Mouse (Mus musculus) lung, adult 2 months (tissue): ENCODE results near the gene Pitpnm1.

ENCODE experiments used
- CTCF ChIP-seq: fragments of 200-500 bp; IDR thresholded peaks from 2 replicates; pipeline ENCODE4 v1.5.1; 2011; ENCODE audit warnings: mild to moderate bottlenecking, low read length, control low read depth; ENCODE audit not compliant: insufficient read depth
- POLR2A ChIP-seq: fragments of 200-500 bp; IDR thresholded peaks from 2 replicates; pipeline ENCODE4 v1.6.1; 2011; ENCODE audit warnings: low read depth, mild to moderate bottlenecking, control low read depth, low read length, borderline replicate concordance; ENCODE audit errors: extremely low read depth

DNA sequence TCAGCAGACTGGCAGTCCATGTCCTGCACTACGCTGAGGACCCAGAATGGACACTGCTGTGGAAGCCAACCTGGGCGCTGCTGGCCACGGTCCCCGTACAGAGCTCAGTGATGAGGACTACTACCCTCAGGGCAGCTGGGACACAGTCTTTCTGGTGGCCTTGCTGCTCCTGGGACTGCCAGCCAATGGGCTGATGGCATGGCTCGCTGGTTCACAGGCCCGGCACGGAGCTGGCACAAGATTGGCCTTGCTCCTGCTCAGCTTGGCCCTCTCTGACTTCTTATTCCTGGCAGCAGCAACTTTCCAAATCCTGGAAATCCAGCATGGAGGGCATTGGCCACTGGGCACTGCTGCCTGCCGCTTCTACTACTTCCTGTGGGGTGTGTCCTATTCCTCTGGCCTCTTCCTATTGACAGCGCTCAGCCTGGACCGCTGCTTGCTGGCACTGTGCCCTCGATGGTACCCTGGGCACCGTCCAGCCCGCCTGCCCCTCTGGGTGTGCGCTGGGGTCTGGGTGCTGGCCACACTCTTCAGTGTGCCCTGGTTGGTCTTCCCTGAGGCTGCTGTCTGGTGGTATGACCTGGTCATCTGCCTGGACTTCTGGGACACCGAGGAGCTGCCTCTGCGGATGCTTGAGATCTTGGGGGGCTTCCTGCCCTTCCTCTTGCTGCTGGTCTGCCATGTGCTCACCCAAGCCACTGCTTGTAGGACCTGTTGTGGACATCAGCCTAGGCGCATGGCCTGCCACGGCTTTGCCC is 42.8 kb downstream of the Pitpnm1 start:
- TF ChIP-seq CTCF (no peak), POLR2A (no peak)
